Comparison of ENCODE assay signal across 21 mouse cellular contexts in the genomic region with DNA sequence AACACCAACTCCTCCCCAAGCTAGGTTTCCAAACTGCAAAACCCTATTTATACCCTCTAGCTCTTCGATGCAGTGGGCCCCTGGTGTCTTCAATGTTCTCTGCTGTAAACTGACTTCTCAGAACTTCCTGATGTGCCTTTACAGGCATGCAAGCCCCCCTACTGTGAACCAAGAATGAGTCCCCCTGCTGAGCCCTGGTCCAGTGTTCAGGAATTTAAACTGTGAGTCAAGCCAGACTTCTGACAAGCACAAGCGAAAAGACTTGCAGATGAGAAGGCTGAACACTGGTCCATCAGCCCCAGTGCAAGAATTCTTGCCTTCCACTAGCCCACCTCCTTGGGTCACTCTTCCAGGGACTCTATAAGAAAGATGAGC. TPM values are rescaled to one million over a fixed set of nuclear protein-coding genes. Genes with fewer than 3 reads are reported as not detected.
A peak's percentile ranks its signal among the peaks of the same experiment; 100 is the strongest.
DNase-seq lines count a peak whose midpoint lies in the region; ATAC-seq and TF ChIP-seq lines count a peak whose summit lies in the region.
"Had no signal": no experiment of that assay in that cellular context is flagged by ENCODE, and none has a peak within 500 bp of the region (broad histone marks: within the 10 kb centered on the region; RNA-seq: fewer than 3 reads in every experiment).

No protein-coding gene starts in this region.

- peak overlapping the region; percentile 12 to 55 for H3K27ac ChIP-seq in heart, embryonic 14.5 days (replicated peaks in 1 of 2; ENCODE audit: control insufficient read depth in 1 of 2, insufficient read depth in 1 of 2, low read depth in 2 of 2, low read length in 2 of 2)
- peak overlapping the region; percentile 25; the same call in 1 of the 2 replicates for H3K27ac ChIP-seq in midbrain, embryonic 15.5 days
- no peak overlapping the region for H3K27ac ChIP-seq in midbrain, embryonic 13.5 days
- H3K27ac ChIP-seq in liver, postnatal 0 days (ENCODE audit: low read depth), result peak overlapping the region; percentile 80
- H3K27ac ChIP-seq in kidney, adult 2 months (ENCODE audit: insufficient read depth, low read depth, low read length), result no peak overlapping the region
- H3K27ac ChIP-seq: limb, embryonic 15.5 days; neural tube, embryonic 12.5 days; stomach, embryonic 15.5 days had no signal

- no peak for TF ChIP-seq POLR2A in kidney, adult 2 months (IDR thresholded peaks at IDR 0.05; ENCODE audit: low read depth, low read length)

- DNase-seq in heart, postnatal 14 days, result no peak
- DNase-seq in c-Kit-negative CD71-positive TER-119-positive erythroid progenitor cells, embryonic 14.5 days (ENCODE audit: low read depth, low spot score), result peak; percentile 12
- DNase-seq in liver, postnatal 0 days, result no peak
- DNase-seq in kidney, adult 2 months, result no peak
- DNase-seq in thymus, postnatal 10 days (ENCODE audit: low spot score in 2 of 2), result no peak
- DNase-seq: adrenal gland, postnatal 14 days; cerebellum, adult 9-11 months; heart, postnatal 10 days; kidney, postnatal 10 days; lung, postnatal 14 days; retina, postnatal 1 day had no signal

- no peak overlapping the region for H3K4me2 ChIP-seq in heart, embryonic 14.5 days (ENCODE audit: low read length)
- no peak overlapping the region for H3K4me2 ChIP-seq in midbrain, embryonic 15.5 days
- no peak overlapping the region for H3K4me2 ChIP-seq in midbrain, embryonic 13.5 days (replicated peaks)
- H3K4me2 ChIP-seq in liver, postnatal 0 days (ENCODE audit: low read depth, low read length), result peak overlapping the region; percentile 70
- H3K4me2 ChIP-seq: limb, embryonic 15.5 days; neural tube, embryonic 12.5 days; stomach, embryonic 15.5 days had no signal

- WGBS in heart, embryonic 14.5 days, result 47% methylated on average over 2 of the region's 2 CpGs
- WGBS in midbrain, embryonic 15.5 days, result 49% methylated on average over 2 of the region's 2 CpGs
- 49% methylated on average over 2 of the region's 2 CpGs for WGBS in midbrain, embryonic 13.5 days
- WGBS in liver, postnatal 0 days (ENCODE audit: insufficient replicate concordance), result 61% methylated on average over 2 of the region's 2 CpGs
- WGBS in kidney, adult 2 months, result 81% methylated on average over 2 of the region's 2 CpGs

- H3K4me3 ChIP-seq in heart, embryonic 14.5 days (ENCODE audit: control insufficient read depth in 1 of 2, insufficient read depth in 1 of 2, low read depth in 1 of 2, low read length in 2 of 2), result no peak overlapping the region
- H3K4me3 ChIP-seq in midbrain, embryonic 15.5 days, result no peak overlapping the region
- H3K4me3 ChIP-seq in midbrain, embryonic 13.5 days (replicated peaks), result no peak overlapping the region
- H3K4me3 ChIP-seq in liver, postnatal 0 days (ENCODE audit: low read depth, low read length), result no peak overlapping the region
- H3K4me3 ChIP-seq in kidney, adult 2 months (ENCODE audit: insufficient read depth, low read depth, low read length), result no peak overlapping the region
- H3K4me3 ChIP-seq: limb, embryonic 15.5 days; neural tube, embryonic 12.5 days; stomach, embryonic 15.5 days had no signal

- H3K9me3 ChIP-seq in heart, embryonic 14.5 days (ENCODE audit: control insufficient read depth, low read length), result no peaks in the 10 kb centered on the region
- no peaks in the 10 kb centered on the region for H3K9me3 ChIP-seq in midbrain, embryonic 15.5 days
- no peaks in the 10 kb centered on the region for H3K9me3 ChIP-seq in midbrain, embryonic 13.5 days
- no peaks in the 10 kb centered on the region for H3K9me3 ChIP-seq in liver, postnatal 0 days (ENCODE audit: low read length)
- H3K9me3 ChIP-seq: G1E; limb, embryonic 15.5 days; neural tube, embryonic 12.5 days; stomach, embryonic 15.5 days had no signal

- no peak for TF ChIP-seq CTCF in liver, postnatal 0 days (IDR thresholded peaks at IDR 0.05; ENCODE audit: low read depth)
- TF ChIP-seq CTCF in kidney, adult 2 months (conservative IDR thresholded peaks at IDR 0.05; ENCODE audit: insufficient read depth, insufficient read length, low read depth, low read length), result no peak

- no peak for ATAC-seq in heart, embryonic 14.5 days (ENCODE audit: insufficient number of reproducible peaks, insufficient read depth, low FRiP score, low read depth)
- no peak for ATAC-seq in midbrain, embryonic 15.5 days (replicated peaks)
- ATAC-seq in midbrain, embryonic 13.5 days, result no peak
- ATAC-seq in liver, postnatal 0 days, result no peak

- H3K27me3 ChIP-seq in heart, embryonic 14.5 days (ENCODE audit: control insufficient read depth, insufficient read depth, low read length), result no peaks in the 10 kb centered on the region
- no peaks in the 10 kb centered on the region for H3K27me3 ChIP-seq in midbrain, embryonic 15.5 days (replicated peaks)
- H3K27me3 ChIP-seq in midbrain, embryonic 13.5 days, result no peaks in the 10 kb centered on the region
- H3K27me3 ChIP-seq in liver, postnatal 0 days (ENCODE audit: insufficient read depth, low read length), result no peaks in the 10 kb centered on the region
- no peaks in the 10 kb centered on the region for H3K27me3 ChIP-seq in kidney, adult 2 months (replicated peaks; ENCODE audit: control insufficient read depth, insufficient read depth, low read length)
- H3K27me3 ChIP-seq: limb, embryonic 15.5 days; neural tube, embryonic 12.5 days; stomach, embryonic 15.5 days had no signal

- no peaks in the 10 kb centered on the region for H3K36me3 ChIP-seq in heart, embryonic 14.5 days (ENCODE audit: control insufficient read depth, insufficient read depth, low read length)
- H3K36me3 ChIP-seq in midbrain, embryonic 15.5 days (replicated peaks), result no peaks in the 10 kb centered on the region
- no peaks in the 10 kb centered on the region for H3K36me3 ChIP-seq in midbrain, embryonic 13.5 days
- no peaks in the 10 kb centered on the region for H3K36me3 ChIP-seq in liver, postnatal 0 days (replicated peaks; ENCODE audit: insufficient read depth, low read length)
- no peaks in the 10 kb centered on the region for H3K36me3 ChIP-seq in kidney, adult 2 months (ENCODE audit: control insufficient read depth, insufficient read depth, low read length)
- H3K36me3 ChIP-seq: G1E; limb, embryonic 15.5 days; neural tube, embryonic 12.5 days; stomach, embryonic 15.5 days had no signal

- intact Hi-C loops in heart, postnatal 14 days (cut with DNase I), result no loop called here

- no peak overlapping the region for H3K9ac ChIP-seq in heart, embryonic 14.5 days (ENCODE audit: low read length)
- no peak overlapping the region for H3K9ac ChIP-seq in midbrain, embryonic 15.5 days
- no peak overlapping the region for H3K9ac ChIP-seq in midbrain, embryonic 13.5 days (replicated peaks)
- H3K9ac ChIP-seq in liver, postnatal 0 days (replicated peaks), result no peak overlapping the region
- H3K9ac ChIP-seq: limb, embryonic 15.5 days; neural tube, embryonic 12.5 days; stomach, embryonic 15.5 days had no signal

- H3K4me1 ChIP-seq in heart, embryonic 14.5 days (ENCODE audit: control insufficient read depth in 2 of 2, insufficient read depth in 2 of 2, low read length in 2 of 2), result peaks cover 35 to 50% of the 10 kb centered on the region in 2 experiments
- H3K4me1 ChIP-seq in midbrain, embryonic 15.5 days, result peaks cover 11% of the 10 kb centered on the region
- peaks cover 33% of the 10 kb centered on the region for H3K4me1 ChIP-seq in midbrain, embryonic 13.5 days (replicated peaks)
- H3K4me1 ChIP-seq in liver, postnatal 0 days (ENCODE audit: insufficient read depth), result peaks cover 11% of the 10 kb centered on the region
- H3K4me1 ChIP-seq in kidney, adult 2 months (ENCODE audit: control insufficient read depth, insufficient read depth, low read length), result peaks cover 2% of the 10 kb centered on the region; the same call in 1 of the 2 replicates
- H3K4me1 ChIP-seq: stomach, embryonic 15.5 days had no signal

- no peak for TF ChIP-seq EP300 in liver, postnatal 0 days (IDR thresholded peaks at IDR 0.05; ENCODE audit: low read depth)

RNA-seq across cellular contexts. Expression of gene Tbx19, which starts 54.6 kb away (rescaled TPM):
- polyA plus RNA-seq in heart, embryonic 14.5 days (2014; fragmentation: Nextera tagmentation; extraction: Ambion mirVana), result not detected in 2 replicates
- total RNA-seq in heart, postnatal 14 days (2021), result not detected
- polyA plus RNA-seq in midbrain, embryonic 15.5 days (2015; fragmentation: Nextera tagmentation; extraction: Ambion mirVana), result 0.08 TPM in 1 of 2 replicates, not detected in the other
- 0.08 TPM in 1 of 2 replicates, not detected in the other for polyA plus RNA-seq in midbrain, embryonic 13.5 days (2015; fragmentation: Nextera tagmentation; extraction: Ambion mirVana)
- polyA plus RNA-seq in liver, postnatal 0 days (2015; fragmentation: Nextera tagmentation; extraction: Ambion mirVana), result 0.04 and 0.06 TPM in 2 replicates
- polyA plus RNA-seq in kidney, adult 2 months (2012; rRNA removed), result not detected in 2 replicates
- total RNA-seq: adrenal gland, postnatal 14 days; G1E; gastrocnemius, adult 8-10 months; heart, postnatal 10 days; left cerebral cortex, postnatal 14 days had no signal
- polyA plus RNA-seq: G1E; limb, embryonic 15.5 days; midbrain, embryonic 14.5 days; neural tube, embryonic 12.5 days; stomach, embryonic 15.5 days had no signal

Comparison
In these comparisons a context has a peak if more than half of its experiments do, and no peak if none do; other contexts are left out.
1. H3K27ac ChIP-seq: peak in heart, embryonic 14.5 days (2 of 2), midbrain, embryonic 15.5 days (single experiment) and liver, postnatal 0 days (single experiment); none in midbrain, embryonic 13.5 days (single experiment) and kidney, adult 2 months (single experiment).